Comparison of ENCODE assay signal across 10 mouse cellular contexts in the genomic region with DNA sequence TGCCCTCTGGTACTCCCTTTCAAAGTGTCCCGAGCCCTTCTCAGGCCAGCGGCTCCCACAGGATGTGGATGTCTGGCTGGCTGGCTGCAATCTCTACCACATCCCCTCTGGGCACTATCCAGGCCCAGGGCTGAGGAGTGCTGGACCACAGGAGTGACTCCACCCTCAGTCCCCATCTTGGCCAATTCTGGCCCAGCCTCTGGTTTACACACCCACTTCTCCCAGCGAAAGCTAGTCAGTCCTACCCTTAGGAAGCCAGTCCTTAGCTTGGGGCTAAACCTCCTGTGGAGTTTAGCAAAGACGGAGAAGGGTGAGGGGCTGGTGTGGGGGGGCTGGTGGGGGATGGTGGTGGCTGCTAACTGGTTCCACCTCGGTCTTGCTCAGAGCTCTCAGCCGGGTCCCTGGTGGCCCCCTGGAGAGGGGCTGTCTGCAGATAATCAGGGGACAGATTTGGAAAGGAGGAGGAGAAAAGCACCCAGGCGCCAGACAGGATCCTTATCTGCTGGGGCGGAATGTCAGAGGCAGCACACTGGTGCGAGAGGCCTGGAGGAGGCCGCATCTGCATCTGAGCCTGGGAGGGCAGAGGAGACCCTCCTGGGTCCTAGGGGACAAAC. TPM values are rescaled to one million over a fixed set of nuclear protein-coding genes. Genes with fewer than 3 reads are reported as not detected.
DNase-seq lines count a peak whose midpoint lies in the region; ATAC-seq and TF ChIP-seq lines count a peak whose summit lies in the region.
"Had no signal": no experiment of that assay in that cellular context is flagged by ENCODE, and none has a peak within 500 bp of the region (broad histone marks: within the 10 kb centered on the region; RNA-seq: fewer than 3 reads in every experiment).

No protein-coding gene starts in this region.

- peaks cover 12 to 58% of the 10 kb centered on the region in 2 experiments for H3K4me1 ChIP-seq in ES-E14 (ENCODE audit: control insufficient read depth in 2 of 2, insufficient read depth in 2 of 2, low read length in 2 of 2, poor library complexity in 1 of 2)
- H3K4me1 ChIP-seq in heart, embryonic 15.5 days (replicated peaks): peaks cover 95% of the 10 kb centered on the region

- H3K27ac ChIP-seq in ES-E14 (ENCODE audit: insufficient read depth, low read depth, low read length, poor library complexity, severe bottlenecking): peak overlapping the region; percentile 78
- H3K27ac ChIP-seq in heart, embryonic 15.5 days: peak overlapping the region; percentile 95

- peak overlapping the region; percentile 45 for H3K4me2 ChIP-seq in heart, embryonic 15.5 days

- H3K4me3 ChIP-seq in ES-E14 (ENCODE audit: insufficient read depth in 1 of 2, low read depth in 1 of 2, low read length in 2 of 2, poor library complexity in 1 of 2, severe bottlenecking in 1 of 2): peak overlapping the region in 1 of 2 experiments; percentile 10; a peak in 2 of 4 replicates
- H3K4me3 ChIP-seq in heart, embryonic 15.5 days: no peak overlapping the region

- H3K27me3 ChIP-seq in heart, embryonic 15.5 days: no peaks in the 10 kb centered on the region

- 7% methylated on average over 10 of the region's 10 CpGs for WGBS in heart, embryonic 15.5 days

- peak; percentile 62 for ATAC-seq in heart, embryonic 15.5 days (replicated peaks; ENCODE audit: insufficient number of reproducible peaks, insufficient read depth, low FRiP score, low read depth)

- in situ Hi-C loops in ES-E14 (cut with MboI; ENCODE audit: low sequenced_read_pairs in 2 of 2, unreplicated experiment in 2 of 2): no loop called here

- no peak overlapping the region for H3K9ac ChIP-seq in ES-E14 (ENCODE audit: insufficient read depth, low read depth, low read length, poor library complexity, severe bottlenecking)
- peak overlapping the region; percentile 46 for H3K9ac ChIP-seq in heart, embryonic 15.5 days

- no peaks in the 10 kb centered on the region for H3K9me3 ChIP-seq in ES-E14 (ENCODE audit: control insufficient read depth, insufficient read depth, low read depth, low read length)
- no peaks in the 10 kb centered on the region for H3K9me3 ChIP-seq in heart, embryonic 15.5 days (replicated peaks)

- peak; percentile 98 for DNase-seq in heart, adult 11 months
- DNase-seq in heart, adult 8-10 months (ENCODE audit: low spot score): no peak
- DNase-seq in ES-E14 (ENCODE audit: low read depth, low spot score): peak; percentile 81
- DNase-seq in lung, postnatal 14 days: peak; percentile 37
- DNase-seq in B cell, adult 2 months: no peak
- no peak for DNase-seq in cerebellum, postnatal 4 days (ENCODE audit: low spot score in 2 of 2)
- no peak for DNase-seq in adrenal gland, adult (ENCODE audit: inconsistent age in 2 of 2, low spot score in 1 of 2)
- DNase-seq: gastrocnemius, postnatal 25 days had no signal

- no peaks in the 10 kb centered on the region for H3K36me3 ChIP-seq in ES-E14 (ENCODE audit: control insufficient read depth, insufficient read depth, low read length, poor library complexity, severe bottlenecking)
- H3K36me3 ChIP-seq in heart, embryonic 15.5 days: no peaks in the 10 kb centered on the region

TF ChIP-seq in ES-E14, 5 proteins besides CTCF, POLR2A, EP300 and RAD21:
- TF ChIP-seq MAFK (IDR thresholded peaks at IDR 0.05; ENCODE audit: insufficient read depth, low read depth, low read length): no peak

RNA-seq across cellular contexts. Expression of a gene that starts 16.8 kb away (rescaled TPM):
- 10 to 100 TPM in 3 of 4 experiments, 1 to 10 TPM in 1; 9.6 to 14.5 (median 12.0) TPM for total RNA-seq in heart, adult 8-10 months (2022)
- 75.5 and 82.0 TPM in 2 replicates for total RNA-seq in ES-E14 (2012; rRNA removed)
- polyA plus RNA-seq in heart, embryonic 15.5 days (2015; fragmentation: Nextera tagmentation; extraction: Ambion mirVana): 11.7 TPM in 2 replicates
- total RNA-seq: MEL had no signal

Comparison
In these comparisons a context has a peak if more than half of its experiments do, and no peak if none do; other contexts are left out.
1. DNase-seq: peak in heart, adult 11 months (single experiment), ES-E14 (single experiment) and lung, postnatal 14 days (single experiment); none in heart, adult 8-10 months (single experiment), B cell, adult 2 months (0 of 2), cerebellum, postnatal 4 days (0 of 2) and adrenal gland, adult (0 of 2).